Mouse (Mus musculus) MN1 (cell line): ENCODE measurements around the gene Ufc1.

Experiments
- DNase-seq: peaks from one replicate; pipeline ENCODE4 v3.0.0-alpha.2; 2016; ENCODE audit warnings: low spot score

Gene Ufc1

DNA sequence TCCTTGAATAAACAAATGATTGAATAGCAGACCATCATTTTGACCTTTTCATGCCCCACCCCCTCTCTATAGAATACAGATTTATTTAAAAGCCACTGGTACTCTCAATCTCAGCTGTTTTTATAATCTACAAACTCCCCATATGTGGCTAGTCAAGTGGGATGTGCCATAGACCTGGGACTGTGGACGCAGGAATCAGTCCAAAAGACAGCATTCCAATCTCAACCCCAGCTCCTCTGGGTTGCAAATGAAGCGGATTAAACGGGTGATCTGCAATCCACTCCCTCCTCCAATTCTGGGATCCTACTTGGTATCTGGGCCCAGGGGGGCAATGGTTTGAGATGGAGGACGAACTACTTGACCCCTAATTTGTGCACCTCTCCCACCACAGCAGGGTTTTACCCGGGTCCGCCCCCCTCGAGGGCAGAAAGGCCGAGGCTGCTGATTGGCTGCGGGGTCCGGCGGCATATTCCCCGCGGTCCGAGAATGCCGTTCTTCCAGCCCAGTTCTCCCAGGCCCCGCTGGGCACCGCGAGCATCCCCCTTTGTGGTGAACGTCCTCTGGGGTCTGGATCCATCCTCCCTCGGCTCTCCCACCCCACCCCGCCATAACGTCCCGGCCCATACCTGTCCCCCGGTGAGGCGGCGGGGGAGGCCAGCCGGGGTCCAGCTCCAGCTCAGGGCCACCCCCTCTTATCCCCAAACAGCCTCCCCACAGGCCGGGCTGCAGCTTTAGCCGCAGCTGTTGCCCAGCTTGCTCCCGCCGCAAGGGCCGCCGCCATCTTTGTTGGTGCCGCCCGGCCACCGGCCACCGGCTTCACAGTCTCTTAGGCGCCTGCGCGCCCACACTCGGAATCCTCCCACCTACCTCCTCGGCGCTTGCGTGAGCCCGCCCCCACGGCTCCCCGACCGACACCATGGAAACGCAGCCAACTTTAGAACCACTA, 7.4 kb downstream of the Ufc1 start, which contains the start of gene Usp21:
Usp21 (minus strand) TSS at position 856 of the 946 bp plus-strand sequence.
- peak; percentile 95 for DNase-seq

DNA sequence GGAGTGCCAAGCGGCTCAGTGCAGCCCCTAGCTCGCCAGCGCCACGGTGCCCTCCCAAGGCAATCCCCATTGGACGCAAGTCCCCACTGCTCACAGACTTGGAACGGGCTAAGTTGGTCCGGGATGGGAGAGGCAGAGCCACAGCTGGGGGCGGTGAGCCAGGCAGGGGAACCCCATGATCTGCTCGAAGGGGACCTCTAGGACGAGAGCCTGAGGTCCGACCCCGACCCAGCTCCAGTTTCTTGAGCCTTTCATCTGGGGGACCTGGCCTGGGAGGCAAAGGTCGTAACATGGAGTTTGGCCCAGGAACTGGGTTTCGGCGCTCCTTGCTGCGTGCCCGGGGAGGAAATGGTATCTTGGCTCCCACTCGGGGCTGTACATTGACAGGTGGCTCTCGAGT, 8.3 kb downstream of the Ufc1 start:
- DNase-seq, result no peak

DNA sequence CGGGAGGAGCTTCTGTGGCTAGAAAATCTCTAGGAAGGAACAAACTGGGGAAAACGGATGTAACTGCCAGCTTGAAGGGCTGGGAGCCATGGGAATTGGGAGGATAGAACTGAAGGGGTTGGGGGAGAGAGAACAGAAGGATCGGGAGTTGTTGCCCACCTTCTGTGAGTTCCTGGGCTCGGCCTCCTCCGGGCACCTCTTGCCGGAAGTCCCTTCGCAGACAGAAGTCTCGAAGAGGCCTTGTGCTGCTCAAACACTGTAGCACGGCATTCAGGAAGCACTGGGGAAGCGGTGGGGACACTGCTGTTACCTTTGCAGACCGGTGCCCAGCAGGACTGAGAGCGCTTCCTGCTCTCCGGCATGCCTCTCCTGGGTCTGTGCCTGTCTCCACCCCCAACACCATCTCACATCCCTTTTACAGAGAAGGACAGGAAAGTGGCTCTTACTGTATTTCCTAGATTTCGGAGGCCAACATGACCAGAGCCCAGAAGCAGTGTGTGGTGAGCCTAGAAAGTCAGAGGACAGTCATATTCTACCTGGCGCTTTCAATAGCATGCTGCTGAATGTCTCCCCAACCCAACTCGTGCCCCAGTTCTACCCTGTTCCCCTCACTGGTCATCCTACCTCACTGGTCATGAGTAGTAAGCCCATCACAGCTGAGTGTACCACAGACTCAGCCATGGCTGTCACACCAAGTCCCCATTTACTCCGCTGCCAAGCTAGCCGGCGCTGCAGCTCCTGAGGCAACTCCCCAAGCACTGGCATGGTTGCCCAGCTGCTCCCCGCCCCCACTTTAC, 9.5 kb downstream of the Ufc1 start:
- DNase-seq, result no peak

DNA sequence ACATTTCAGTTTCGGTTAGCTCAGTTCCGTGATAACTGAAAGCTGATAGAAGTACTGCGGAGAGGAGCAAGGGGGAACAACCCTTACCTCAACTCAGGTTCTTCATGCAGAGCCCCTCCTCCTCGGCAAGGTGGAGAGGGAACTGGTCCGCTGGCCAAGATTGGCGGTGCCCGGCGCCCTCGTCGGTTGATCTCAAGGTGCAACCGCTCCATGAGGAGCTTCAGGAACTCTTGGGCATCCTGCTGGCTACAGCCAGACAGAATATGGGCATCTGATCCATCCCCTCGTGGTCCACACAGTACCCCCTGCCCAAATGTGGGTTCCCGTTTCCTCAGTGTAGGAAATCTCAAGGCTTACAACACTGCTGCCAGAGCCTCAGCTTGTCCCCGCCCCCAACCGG, 10.3 kb downstream of the Ufc1 start:
- no peak for DNase-seq

DNA sequence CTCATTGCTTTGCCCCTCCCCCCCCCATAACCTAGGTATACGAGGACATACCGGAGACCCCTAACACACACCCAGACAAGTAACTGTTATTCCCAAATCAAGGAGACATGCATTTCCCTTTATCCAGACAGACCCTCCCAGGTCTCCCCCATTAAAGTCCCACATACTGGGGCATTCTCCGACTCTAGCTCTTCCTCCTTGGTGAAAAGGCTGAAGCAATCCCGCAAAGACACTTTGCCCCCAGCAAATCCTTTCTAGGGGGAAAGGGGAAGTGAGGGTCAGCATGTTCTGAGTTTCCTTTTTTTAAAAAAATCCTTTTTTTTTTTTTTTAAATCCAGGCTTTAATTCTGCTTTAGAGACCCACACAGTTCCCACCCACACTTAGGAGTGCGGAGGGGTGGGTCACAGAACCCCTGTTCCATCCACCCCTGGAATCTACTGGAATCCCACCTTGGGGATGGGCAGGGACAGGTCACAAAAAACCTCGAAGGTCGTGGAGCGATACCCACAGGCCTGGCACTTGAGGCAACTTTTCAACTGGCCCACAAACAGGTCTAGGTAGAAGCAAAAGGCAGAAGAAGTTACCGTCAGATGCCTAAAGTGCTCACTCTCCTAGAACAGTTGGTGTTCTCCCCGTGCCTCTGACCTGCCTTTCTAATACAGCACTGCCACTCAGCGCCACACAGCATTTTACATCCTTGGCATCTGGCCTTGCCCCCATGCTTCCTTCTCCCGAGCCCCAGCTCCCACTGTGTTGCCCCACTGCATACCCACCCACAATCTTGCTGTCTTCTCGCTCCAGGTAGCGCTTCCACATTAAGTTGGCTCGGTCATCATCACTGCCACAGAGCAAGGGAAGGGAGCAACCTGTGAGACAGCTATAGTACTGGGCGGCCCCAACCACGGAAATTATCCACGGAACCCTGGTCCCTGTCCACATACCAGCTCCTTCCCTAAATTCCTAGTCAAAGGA, 11.3 kb downstream of the Ufc1 start:
- no peak for DNase-seq

DNA sequence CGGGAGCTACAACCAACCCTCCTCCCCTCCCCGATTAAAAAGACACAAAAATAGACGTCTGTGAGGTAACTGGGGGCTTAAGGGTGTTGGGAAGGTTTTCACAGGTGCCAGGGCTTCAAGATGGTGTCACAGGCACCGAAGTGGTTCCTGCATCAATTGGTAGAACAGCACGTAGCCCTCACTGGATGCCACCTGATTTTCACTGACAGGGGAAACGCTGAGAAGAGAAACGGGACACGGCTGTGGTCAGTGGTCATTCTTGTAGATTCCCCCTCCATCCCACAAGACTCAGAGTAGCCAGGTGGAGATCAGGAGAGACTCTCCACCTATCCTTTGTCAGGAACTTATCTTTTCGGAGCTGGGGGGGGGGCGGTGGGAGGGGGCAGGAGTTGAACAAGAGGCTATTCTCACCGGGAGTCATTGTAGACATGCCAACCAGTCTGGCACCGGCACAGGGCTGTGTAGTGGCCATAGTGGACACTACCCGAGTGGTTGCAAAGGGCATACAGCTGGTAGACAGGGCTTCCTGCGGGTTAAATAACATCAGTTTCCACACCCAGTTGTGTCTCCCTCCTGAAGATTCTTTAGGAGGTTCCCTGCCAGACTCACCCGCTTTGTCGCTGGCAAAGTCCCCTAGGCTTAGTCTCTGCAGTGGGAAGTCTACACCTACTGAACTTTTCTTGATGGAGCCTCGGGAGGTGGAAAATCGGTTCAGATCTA, 12.6 kb downstream of the Ufc1 start:
- DNase-seq, result no peak

DNA sequence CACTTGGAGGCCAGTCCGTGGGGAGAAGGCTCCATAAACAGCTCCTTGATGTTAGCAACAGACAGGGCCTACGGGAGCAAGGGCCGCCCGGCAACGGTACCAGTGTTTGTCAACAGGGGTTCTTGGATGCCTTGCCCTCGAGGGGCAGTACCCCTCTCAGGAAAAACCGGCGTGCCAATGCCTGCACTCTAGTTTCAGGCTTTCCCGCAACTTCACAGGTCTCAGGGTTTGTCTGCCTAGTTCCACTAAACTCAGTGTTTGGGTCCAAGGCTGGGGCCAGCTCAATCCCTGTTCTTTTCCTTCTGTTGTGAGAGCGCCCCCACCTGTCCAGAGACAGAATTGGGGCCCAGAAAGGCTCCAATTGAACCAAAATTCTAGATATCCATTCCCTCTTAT, 13.3 kb downstream of the Ufc1 start:
- peak; percentile 89 for DNase-seq

DNA sequence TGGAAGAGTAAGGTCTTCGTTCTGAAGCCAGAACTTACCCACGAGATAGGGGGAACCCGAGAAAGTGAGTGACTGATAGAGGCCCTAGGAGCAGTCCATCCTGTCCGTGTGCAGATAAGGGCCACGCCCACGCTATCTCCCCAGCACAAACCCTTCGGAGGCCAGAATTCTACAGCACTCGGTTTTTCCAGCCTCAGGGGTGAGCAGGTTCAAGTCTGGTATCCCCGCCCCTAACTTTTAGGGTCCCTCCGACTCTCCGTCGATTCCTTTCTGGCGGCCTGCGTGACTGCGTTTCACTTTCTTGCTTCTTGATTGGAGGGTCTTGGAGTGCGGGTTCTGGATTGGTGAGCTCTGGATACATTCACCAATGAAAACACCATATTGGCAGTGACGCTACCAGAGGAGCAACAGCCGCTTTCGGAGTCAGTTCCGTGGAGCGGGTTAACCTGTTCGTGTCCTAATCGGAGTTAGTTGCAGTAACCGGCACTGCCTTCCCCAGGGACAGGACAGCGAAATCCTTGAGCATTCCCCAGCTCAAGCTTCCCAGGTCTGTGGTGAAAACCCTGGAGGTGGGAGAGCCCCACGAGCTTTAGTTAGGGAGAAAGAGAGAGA, 13.8 kb downstream of the Ufc1 start, which contains the start of gene Ppox:
Ppox (minus strand) TSS at position 271 of the 612 bp plus-strand sequence.
- DNase-seq, result peak; percentile 98

DNA sequence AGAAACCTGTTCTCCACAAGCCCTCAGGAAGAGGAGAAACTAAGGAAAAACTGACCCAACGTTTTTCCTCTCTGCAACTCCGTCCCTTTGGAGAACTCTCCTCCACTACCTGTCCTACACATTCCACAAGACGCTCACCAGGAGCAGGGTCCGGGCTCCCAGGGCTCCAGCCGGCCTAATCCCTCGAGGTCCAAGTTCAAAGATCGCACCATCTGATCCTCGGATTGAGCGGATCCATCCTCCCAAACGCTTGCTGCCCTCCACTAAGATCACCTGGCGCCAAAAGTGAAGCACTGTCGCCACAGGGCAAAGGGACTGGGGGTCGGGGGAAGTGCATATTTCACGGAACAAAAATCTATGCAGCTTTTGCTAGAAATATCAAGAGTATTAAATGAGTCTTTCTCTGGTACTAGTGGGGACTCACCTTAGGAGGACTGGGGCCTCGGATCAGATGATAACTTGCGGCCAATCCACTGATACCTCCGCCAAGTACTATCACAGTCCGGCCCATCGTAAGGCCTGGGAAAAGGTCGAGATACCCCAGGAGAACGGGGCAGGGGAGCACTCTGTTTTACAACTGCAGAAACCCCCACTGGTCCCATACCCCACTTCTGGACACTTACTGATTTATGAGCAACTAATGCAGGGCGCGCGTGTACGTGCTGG, 14.4 kb downstream of the Ufc1 start:
- DNase-seq, result peak; percentile 38

DNA sequence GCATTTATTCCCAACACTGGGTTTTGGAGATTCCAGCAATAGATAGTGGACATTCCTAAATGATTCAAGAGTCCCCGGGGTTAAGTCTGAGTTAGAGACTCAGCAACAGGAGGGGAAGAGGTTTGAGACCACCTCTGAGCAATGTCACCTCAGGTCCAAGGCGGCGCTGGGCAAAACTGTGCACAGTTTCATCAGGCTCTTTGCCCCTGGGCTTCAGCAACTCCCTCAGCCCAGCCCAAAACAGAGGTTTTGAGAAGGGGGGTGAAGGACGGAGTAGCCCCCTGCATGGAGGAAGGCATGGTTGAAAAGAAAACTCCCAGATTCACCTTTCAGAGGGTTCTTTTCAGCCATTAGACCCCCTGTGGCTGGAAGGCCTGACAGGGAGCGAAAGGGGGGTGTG, 15.1 kb downstream of the Ufc1 start:
- no peak for DNase-seq

DNA sequence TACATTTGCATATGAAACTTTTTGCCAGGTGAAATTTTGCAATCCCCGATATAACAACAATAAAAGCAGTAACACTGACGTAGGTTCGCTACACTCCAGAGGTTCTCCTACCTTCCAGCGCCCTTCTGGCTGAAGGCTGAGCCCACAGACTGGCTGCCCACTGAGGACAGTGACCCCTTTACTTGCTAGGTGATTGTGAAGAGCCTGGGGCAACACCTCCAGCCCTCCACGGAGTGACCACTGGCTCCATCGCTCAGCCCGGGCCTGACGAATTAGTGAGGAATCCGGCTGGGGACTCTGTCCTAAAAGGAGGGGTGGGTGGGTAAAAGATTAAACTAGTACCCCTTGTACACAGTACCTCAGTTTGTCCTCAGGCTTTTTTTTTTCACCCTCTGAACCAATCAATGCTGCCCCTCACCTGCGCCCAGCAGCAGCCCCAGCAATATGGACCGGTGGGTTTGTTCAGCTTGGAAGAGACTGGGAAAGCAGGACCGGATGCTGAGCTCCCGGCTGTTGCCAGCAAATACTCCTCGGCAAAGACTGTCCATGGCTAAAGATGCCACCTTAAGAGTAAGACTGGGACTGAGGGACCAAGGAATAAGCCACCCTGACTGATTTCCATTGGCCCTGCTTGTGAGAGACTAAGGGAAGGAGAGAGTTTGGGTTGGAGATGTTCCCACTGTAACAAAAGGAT, 15.7 kb downstream of the Ufc1 start:
- DNase-seq, result no peak

DNA sequence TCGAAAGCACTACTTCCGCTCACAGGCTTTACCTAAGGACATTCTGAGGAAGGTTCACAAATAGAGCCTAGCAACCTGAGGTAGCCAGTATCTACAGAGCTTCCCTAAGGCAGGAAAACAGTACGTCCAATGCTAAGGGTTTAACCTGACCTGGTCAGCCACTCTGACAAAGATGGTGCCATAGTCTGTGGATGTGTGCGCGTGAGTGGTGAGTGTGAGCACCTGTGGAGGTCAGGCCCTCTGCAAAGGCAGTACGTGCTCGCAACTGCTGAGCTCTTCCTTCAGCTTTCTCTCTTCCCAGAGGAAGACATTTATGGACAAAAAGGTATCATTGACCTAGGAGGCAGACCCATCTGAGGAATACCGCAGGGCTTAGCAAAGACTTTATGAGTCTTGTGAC, 16.4 kb downstream of the Ufc1 start:
- no peak for DNase-seq

DNA sequence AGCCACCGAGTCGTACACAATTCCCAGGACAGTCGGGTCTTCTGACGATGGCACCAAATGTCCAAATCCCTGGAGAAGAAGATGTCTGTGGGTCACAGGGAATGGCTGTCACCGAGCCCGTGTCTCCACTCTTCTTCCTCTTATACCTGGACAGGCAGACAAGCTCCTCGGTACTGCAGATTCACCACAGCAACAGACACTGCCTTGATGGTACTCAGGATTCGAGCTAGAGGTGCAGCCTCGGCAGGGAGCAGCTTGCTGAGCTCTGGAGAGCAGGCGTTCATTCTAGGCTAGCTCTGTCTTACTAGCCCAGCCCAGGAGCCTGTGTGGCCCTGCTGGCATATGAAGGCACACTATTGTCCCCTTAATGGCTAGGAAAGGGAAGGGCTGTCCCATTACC, 17.1 kb downstream of the Ufc1 start:
- no peak for DNase-seq

DNA sequence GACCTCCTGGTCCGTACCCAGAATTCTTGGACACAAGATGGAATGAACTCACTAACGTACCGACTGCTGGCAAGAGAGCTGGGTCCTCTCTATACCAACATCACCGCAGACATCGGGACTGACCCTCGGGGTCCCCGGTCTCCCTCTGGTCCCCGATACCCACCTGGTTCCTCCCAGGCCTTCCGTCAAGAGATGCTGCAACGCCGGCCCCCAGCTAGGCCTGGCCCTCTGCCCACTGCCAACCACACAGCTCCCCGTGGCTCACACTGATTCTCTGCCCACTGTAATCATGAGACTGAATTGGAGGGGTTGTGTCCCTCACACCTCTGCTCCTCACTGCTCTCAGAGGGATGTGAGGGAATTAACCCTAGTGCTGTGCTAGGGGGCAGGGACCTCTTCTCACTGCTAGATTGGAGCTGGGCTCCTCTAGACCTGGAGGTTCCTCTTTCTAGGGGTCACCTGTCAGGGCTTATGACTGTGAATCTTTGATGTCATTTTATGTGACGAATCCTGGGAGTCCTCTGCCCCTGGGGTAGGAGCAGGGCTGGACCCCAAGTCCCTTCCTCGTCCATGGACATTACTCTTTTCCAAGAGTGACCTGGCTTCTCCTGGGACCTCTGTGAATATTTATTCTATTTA, 18.6 kb downstream of the Ufc1 start:
- DNase-seq, result no peak

DNA sequence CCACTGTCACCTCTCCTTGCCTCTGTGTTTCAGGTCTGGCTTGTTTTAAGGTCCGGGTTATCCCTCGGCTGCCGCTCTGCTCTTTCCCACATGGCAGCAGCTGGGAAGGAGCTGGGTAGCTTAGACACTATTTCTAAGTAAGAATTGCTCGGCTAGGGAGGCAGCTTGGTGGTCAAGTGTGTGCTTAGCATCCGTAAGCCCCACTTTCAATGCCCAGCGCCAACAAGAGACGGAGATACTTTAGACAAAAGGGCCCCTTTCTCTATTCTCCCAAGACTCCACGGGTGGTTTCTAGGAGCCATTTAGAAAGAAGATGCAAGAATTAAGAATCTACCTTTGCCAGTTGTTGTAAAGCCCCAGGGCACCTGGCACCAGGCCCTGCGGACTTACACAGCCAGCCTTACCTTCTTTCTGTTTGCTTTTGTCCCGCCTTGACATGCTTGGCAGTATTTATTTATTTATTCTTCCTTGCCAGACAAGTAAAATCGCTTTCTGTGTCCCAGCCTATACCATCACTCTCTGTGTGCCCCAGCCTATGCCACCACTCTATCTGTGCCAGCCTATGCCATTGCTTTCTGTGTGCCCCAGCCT, 19.6 kb downstream of the Ufc1 start:
- DNase-seq, result no peak

DNA sequence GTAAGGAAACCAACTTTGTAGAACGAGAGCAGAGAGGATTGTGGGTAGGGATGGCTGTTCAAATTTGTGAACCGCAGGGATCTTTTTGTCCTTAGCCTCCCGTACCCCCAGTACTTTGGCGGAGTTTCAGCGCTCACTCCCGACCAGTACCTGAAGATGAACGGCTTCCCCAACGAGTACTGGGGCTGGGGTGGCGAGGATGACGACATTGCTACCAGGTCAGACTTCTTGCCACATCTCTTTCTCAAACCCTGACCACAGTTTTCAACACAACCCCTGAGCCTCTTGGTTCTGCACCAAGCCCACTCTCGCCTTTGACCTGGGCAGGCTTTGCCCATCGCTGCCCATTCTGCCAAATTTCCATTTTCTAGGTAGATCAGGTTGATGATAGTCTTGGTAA, 20.7 kb downstream of the Ufc1 start:
- DNase-seq, result no peak

DNA sequence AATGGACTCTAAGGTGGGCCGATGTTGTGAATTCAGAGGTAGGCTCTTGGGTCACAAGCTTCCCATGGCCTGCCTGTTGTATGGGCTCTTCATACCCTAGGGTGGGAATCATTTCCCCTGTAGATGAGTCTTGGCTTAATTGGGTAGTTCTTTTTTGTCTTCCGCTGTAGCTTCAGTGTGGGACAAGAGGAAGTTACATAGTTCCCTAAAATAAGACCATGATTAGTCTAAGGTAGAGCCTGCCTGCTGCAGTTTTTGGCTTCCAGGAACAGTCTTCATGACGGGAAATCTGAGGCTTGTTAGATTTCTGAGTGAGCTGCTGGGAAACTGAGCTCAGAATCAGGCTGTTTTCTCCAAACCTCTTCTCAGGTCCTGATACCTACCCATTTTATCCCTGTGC, 22.7 kb downstream of the Ufc1 start:
- no peak for DNase-seq

DNA sequence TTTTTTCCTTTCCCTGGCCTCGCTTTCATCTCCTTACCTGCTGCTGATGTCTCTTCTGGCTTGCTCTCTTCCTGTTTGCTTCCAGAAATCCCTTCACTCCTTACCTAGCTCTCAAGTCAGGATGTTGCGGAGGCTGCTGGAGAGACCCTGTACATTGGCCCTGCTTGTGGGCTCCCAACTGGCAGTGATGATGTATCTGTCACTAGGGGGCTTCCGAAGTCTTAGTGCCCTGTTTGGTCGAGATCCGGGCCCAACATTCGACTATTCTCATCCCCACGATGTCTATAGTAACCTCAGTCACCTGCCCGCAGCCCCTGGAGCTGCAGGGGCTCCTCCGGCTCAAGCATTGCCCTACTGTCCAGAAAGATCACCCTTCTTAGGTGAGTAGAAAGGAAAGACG, 23.2 kb downstream of the Ufc1 start:
- no peak for DNase-seq

DNA sequence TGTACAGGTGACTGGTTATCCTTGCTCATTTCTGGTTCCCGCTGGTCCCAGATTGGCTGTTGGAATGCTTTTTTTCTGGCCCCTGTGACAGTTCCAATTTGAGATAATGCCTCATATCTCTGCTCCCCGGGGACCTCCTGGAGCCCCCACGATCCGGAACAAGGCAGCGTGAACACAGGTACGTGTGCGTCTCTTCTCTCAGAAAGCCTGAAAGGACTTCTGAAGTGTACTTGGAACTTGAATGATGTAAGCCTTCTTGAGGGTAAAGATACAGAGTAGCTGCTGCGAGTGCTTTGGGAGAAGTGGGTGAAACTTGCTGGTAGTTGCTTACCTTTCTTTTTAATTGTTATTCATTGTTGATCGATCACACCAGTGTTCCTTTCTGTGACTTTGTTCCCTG, 23.6 kb downstream of the Ufc1 start:
- DNase-seq, result no peak
